Mouse (Mus musculus) heart, postnatal 10 days (tissue): Measurements from ENCODE around the gene Tmem200c. TPM values are rescaled to one million over a fixed set of nuclear protein-coding genes. Genes with fewer than 3 reads are reported as not detected.

ENCODE experiments used
- DNase-seq, 2 experiments: peaks; one replicate each; pipeline ENCODE4 v3.0.0; 2021
- intact Hi-C: fragments of 180-260 bp; cut with DNase I; formaldehyde crosslinking; loops from one replicate; pipeline ENCODE4 v1.15.1; 2025
- total RNA-seq, 2 experiments: library from RNA; stranded (reverse); gene quantifications; 2 replicates each; pipeline ENCODE4 v1.2.3; 2021

Tmem200c gene
- total RNA-seq, result under 1 TPM; 0.14 to 0.15 TPM

DNA sequence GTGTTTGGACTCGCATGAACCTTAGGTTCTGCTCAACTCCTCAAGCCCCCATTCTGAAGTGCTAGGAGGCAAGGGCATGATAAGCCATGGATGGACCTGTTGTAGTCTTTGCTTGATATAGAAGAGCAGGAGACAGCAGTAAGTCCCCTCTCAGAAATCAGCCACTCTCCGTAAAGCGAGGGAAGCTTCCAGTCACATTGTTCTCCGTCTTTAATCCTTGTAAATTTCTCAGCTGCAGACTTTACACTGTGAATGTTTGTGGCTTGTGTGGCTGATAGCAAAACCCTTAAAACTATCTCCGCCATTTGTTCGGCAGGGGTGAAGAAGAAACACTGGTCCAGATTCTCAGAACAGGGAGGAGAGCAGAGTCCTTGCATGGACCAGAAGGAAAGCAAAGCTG is at the start of gene Tmem200c:
TSS of gene Tmem200c (plus strand) at position 301 of the 400 bp plus-strand sequence.
- no peak for DNase-seq
- intact Hi-C loops, result no loop called here

DNA sequence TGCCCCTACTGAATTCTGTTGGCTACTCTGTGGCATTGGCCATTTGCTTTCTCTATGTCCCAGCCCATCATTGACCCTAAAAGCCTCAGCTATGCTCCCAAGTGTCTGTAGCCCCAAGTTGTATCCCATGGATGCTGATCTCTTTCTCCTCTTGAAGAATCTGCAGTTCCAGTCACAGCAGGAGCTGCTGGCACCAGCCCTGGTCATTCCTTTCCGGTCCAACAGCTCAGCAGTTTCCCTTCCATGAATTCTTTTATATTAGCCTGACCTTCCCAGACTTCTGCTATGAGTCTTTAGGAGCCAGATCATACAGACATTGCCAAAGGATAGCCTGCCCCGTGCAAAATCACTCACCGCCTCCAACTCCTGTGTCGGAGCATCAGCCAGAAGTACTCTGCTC is 32.7 kb upstream of the Tmem200c start:
- DNase-seq, result no peak
- intact Hi-C loops, result no loop called here

DNA sequence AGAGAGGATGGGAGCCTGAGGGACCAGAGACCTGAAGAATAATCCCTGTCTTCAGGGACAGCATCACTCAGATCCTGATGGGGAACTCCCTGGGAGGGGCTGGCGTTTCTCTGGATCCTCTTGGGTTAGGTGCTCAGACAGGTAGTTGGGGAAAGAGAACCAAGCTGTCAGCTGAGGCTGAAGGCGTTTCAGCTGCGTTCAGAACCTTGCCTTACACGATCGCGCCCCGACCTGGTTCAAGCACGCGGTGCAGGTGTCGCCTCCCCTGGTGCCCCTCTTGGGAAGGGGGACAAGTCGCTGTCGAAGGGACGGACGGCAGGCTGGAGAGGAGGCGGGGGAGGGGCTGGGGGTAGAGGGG is 10.2 kb downstream of the Tmem200c start:
- DNase-seq, result no peak
- intact Hi-C loops, result no loop called here

DNA sequence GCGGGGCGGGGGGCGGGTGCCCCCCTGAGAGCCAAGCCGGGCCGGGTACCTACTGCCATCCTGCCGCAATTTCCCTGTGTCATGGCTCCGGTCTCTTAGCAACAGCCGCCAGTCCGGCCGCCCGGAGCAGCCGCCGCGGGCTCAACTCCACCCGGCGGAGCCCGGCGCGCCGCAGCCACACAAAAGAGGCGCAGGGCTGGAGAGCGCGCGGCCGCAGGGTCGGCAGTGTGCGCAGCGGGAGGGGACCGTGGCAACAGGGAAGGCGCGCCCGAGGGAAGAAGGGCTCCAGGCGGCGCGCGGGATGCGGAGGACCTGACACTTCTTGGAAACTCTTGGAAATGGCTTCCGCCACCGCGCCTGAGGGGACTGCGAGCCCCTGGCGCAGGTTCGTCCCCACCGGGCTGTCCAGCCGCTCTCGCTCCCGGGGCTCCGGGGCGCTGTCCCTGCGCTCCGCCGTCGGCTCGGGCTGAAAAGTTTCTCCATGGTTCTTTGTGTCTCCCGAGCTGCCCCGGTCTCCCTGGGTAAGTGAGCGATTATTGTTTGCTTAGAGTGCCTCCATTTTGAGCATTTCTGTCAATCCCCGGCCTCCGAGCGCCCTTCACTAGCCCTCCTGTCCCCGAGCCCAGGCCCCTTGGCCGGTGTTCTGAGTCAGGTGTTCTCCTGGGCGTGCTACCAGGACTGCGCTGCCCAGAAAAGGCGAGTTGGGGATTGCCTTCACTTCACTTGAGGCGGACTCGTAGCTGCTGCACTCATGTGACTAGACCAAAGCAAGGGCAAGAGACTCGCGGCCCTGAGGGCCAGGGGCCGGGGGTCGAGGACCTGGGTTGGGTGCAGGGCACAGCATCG is 10.8 kb downstream of the Tmem200c start:
- DNase-seq, result peak; percentile 34 to 41
- intact Hi-C loops, result no loop called here

DNA sequence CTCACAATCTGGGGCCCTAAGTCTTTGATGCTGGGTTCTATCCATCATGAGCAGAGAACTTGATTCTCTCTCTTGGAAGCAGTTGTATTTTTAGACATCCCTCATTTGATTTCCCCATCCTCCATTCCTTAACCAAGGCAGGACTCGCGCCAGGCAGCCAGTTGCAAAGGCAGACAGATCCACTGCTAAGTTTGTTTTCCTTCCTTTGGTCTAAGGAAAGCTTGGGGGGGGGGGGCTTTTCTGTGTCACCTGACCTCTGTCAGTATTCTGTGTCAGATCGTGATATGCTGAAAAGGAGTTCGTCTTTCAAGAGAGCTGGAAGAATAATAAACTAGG is 11.4 kb downstream of the Tmem200c start:
- intact Hi-C loops, result no loop called here
- peak in 1 of 2 experiments; percentile 2 for DNase-seq

DNA sequence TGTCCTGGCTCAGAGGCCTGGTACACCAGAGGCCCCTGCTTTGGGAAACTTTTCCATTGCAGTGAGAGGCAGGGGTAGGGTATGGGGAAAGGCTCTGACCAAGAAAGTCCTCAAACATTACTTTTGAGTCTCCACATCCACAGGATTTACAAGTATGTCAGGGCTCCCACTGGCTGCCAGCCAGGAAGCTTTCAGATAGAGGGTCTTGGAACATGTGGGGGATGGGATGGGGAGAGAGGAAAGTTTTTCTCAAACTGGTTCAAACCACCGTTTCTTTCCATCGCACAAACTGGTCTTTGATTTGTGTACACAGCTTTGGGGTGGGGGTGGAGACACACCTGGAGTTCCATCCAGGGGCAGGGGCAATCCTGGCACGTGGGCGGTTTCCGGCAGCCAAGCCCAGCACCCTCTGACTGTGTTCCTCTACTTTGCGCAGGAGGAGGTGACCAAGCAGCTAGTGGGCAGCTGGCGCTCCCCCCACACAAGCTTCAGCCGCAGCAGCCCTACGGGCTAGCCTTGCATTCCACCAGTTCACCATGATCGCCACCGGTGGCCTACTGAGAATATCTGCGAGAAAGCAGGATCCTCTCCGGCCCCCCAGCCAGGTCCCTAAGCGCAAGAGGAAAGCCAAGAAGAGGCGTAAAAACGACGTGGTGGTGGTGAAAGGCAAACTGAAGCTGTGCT is 13.6 kb downstream of the Tmem200c start:
- no peak for DNase-seq
- intact Hi-C loops, result loop anchor here (10.0 kb wide), 1 partner anchor 975 kb away; no protein-coding TSS in a partner anchor

DNA sequence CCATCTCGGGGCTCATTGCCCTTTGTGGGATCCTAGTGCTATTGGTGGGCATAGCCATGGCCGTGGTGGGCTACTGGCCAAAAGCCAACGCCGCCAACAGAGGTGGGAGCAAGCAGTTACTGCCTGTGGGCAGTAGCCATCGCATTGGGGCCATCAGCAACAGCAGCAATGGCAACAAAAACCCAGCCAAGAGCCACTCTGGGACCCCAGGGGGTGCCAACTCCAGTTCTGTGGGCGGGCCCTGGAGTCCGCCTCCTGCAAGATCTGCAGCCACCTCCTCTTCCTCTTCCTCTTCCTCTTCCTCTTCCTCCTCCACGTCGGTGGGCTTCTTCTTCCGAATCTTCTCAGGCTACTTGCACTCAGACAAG is 14.1 kb downstream of the Tmem200c start:
- intact Hi-C loops, result loop anchor here (10.0 kb wide), 1 partner anchor 976 kb away; no protein-coding TSS in a partner anchor
- no peak for DNase-seq

DNA sequence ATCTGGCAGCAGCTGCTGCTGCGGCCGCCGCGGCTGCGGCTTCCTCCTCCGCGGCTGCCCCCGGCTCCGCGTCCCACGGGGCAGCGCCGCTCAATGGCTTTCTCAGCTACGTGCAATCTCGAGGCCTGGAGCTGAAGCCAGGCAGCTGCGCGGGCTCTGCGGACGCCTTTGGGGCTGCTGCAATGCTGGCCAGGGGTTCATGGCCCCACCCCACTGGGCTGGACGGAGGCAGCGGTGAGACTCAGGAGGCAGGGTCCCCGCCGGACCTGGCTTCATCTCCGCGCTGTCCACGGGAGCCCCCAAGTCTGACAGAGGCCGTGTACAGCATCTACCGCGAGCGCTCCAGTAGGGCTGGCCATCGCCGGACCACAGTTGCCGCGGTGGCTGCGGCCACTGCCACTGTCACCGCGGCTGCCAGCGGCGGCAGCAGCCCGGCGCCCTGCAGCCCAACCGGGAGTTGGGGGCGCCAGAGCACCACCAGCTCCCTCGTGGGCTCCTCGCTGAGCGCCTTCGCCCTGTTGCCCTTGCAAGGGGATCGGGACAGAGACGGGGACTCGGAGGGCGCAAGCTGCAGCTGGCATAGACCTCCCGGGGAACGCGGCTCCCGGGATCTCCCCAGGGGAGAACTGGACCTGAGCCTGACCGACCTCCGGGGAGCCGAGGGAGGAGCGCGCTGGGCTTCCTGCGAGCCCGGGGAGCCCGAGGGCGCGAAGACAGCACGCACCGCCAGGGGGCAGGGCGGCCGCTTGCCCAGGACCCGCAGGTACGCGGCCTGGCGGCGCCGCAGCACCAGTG is 14.9 kb downstream of the Tmem200c start:
- peak; percentile 27 to 49 for DNase-seq
- intact Hi-C loops, result loop anchor here (10.0 kb wide), 1 partner anchor 976 kb away; no protein-coding TSS in a partner anchor

DNA sequence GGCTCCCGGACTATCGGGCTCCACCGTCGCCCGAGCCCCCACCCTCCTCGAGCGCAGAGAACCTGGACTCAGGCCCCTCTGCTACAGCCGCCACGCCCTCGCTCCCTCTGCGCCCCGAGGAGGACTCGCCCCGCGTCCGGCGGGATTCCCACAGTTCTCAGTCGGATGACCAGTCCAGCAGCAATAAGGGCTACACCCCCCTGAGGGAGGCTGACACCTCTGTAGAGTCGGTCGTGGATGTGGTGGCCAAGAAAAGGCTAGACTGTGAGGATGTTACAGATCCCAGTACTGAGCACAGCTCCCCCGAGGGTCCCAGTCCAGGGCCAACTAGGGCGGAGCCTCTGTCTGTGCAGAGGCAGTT is 15.4 kb downstream of the Tmem200c start:
- DNase-seq, result no peak
- intact Hi-C loops, result loop anchor here (10.0 kb wide), 1 partner anchor 977 kb away; no protein-coding TSS in a partner anchor

DNA sequence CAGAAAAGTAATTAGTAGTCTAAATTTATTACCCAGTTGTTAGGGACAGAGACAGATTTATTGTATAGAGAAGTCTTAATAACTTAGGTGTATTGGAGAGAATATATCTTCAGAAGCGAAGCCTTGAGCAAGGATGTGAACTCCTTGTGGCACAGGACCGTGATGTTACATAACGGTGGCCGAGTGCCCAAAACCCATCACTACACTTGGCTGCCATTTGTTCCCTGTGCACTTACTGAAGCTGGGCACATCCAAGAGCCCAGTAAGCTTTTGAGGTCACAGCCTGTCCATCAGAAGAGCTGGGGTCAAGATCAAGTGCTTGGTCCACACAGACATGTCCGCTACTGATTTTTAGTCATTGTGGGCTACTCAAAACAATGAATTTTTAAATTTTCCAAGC is 19.5 kb downstream of the Tmem200c start:
- intact Hi-C loops, result loop anchor here (10.0 kb wide), 1 partner anchor 981 kb away; no protein-coding TSS in a partner anchor

DNA sequence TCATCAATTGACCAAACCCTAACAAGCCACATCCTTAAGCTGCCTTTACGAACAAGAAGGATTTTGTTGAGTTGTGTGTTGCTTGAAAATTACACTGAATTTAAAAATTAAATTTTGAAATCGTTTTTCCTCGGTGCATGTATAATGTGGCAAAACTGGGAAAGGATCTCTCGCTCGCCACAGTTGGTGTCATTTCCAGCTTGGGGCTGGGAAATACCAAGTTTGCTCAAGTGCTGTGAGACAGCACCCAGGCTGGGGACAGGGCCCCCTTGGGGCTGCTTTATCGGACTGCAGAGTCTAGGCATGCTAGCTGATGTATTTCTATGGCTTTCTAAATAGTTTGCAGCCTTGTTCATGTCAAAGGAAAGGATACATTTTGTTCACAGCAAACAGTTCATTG is 22.3 kb downstream of the Tmem200c start:
- intact Hi-C loops, result loop anchor here (10.0 kb wide), 1 partner anchor 984 kb away; no protein-coding TSS in a partner anchor
- no peak for DNase-seq

More for the DNA sequence above, 19.5 kb downstream of the Tmem200c start:
- no peak for DNase-seq

DNA sequence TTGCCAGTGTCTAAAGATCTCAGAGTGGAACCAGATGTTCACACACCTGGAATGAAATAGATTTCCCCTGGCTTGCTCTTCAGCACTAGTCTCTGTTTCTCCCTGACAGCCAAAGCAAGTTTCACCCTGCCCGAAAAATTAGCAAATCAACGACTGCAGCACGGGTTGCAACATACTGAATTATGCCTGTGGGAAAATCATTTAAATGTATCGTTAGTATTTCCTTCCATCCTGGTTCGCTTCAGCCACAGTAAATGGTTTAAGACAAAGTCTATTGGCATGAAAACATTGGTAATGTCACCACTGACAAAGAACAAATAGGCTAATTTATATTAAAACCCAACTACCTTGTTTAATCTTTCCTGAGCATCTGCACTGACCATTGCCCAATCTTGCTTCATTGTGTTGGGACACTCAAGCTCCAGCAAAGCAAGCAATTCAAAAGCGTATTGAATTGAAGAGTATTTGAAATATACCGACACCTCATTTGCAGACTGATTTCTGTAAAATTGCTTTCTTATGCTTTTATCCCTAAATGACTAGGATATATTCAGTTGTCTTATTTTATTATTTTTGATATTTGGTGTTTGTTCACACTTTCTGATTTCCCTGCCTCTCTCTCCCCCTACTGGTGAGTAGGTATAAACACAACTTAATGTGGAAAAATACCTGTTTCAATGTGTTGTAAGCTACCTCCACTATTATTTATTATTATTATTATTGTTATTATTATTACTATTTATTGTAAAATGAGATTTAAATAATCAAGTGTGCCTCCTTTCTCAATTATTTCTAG is 25.9 kb downstream of the Tmem200c start:
- intact Hi-C loops, result loop anchor here (1.0 kb wide), 1 partner anchor 675 kb away; no protein-coding TSS in a partner anchor

DNA sequence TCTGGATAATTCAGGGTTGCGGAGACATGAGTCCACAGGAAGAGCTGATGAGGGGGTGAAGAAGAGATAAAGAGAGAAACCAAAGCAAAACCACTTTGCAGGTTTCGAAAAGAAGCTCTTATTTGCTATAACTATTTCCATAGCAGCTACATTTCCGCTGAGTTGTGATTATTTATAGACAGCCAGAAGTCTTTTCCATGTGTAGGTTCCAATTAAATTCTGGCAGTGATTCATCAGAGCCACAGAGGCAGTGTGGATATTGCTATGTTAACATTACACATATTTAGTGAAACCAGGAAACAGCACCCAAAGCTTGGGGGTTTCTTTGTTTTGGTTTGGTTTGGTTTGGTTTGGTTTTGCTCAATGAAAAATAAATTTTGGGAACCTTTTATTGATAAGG is 37.8 kb downstream of the Tmem200c start:
- no peak for DNase-seq
- intact Hi-C loops, result no loop called here

More for the DNA sequence above, 25.9 kb downstream of the Tmem200c start:
- DNase-seq, result no peak

DNA sequence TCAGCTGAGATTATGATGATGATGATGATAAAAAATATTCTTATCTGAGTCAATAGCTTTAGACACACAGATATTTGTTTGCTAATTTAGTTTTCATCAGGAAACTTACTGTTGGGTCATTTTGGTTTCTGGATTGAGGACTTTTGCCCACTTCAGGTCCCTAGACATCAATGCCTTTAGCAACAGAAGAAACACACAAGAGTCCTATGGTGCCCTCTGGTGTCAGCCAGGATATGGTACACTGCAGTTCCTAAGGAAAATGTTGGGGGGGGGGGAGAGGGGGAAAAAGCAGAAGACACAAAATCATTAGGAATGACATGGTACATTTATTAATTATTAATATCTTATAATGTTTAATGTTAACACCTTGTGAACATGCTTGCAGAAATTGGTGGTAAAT is 42.0 kb downstream of the Tmem200c start:
- DNase-seq, result peak in 1 of 2 experiments; percentile 23
- intact Hi-C loops, result loop anchor here (5.0 kb wide), 1 partner anchor 686 kb away; no protein-coding TSS in a partner anchor

DNA sequence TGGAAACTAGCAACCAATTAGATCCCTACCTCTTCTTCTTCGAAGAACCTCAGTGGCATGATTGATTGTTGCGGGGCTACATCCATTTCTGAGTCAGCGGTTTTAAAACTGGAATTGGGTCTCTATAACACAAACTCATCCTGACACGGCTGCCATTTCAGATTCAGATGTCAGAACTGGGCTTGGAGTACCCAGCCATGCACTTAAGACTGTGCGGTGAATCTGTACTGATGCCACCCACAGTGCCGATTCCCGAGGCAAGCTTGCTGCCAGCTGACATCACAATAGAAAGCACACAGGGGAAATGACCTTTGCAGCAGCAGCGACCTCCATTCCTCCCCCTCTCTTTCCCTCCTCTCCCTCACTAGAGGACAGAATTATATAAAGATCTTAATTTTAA is 47.6 kb downstream of the Tmem200c start:
- DNase-seq, result no peak
- intact Hi-C loops, result no loop called here

DNA sequence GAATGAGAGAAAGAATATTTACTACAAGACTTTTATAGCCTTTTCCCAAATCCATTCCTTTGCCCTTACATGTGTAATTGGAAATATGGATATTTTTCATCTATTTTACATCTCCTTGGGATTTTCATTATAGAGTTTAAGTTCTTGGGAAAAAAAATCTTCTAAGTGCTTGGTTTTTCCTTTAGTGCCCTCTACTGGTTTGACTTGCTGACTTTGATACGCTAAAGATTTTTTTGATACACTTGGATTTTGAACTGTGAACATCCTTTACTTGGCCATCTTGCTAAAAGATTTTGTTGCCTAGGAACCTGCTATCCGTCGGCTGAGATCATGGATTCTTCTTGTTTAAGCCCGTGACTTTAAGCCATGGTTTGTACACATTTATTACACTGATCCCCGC is 48.8 kb downstream of the Tmem200c start:
- DNase-seq, result no peak
- intact Hi-C loops, result no loop called here

DNA sequence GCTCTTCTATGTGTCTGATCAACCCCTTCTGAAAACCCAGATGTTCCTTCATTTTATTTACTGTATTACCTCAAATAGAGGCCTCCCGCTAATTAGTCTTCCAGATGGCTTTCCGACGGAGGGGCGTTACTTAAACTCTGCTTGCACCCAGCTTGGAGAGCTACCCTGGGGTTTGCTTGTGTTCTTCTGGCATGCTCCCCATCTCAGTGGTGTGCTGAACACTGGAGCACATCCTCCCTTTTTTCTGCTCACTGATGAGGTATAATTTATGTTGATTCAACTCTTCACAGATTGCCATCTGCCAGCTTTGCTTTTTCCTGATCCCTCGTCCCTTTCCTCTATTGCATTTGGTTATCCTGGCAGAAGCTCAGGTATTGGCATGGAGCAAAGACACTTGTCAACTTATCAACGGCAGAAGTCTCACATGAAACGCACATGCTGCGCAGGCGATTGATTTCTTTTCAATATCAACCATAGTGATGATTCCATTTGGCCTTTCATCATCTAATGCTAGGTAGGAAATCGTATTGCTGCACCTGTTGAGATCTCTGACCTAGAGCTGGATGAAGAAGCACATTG is 49.6 kb downstream of the Tmem200c start:
- intact Hi-C loops, result no loop called here
- no peak for DNase-seq

DNA sequence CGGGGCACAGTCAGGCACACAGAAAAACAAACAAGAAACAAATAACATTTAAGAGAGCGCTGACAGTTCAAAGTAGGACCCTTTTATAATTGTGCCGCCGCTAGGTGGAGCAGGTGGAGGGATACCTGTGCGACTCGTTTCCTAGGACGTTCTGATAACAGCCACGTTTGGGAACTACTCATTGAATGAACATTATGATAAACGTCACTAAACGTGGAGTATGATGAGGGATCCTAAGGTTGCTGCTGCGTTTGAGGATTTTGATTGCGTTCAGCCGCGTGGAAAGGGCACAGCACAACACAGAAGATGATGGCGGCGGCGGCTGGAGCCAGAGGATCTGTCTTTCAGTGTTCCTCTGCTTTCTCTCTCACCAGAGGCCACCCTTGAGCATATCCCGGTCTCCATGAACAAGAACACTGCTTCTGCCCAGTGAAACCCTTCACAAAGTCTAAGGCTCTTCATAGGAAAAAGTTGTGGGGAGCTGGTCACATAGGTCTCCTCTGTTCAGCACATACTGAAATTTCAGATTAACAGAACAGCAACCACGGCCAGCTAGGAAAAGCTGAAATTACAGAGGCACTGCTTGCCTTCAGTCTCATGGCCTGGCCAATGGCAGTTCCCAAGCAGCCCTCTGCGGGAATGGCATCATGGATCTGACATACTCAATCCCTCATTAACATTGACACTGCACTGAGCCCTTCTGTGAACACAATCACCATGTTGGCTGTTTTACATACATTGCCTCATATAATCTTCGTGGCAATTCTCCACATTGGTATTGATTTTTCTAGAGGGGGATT is 55.5 kb downstream of the Tmem200c start:
- intact Hi-C loops, result loop anchor here (1.0 to 10.0 kb wide), 2 partner anchors 223 to 463 kb away; no protein-coding TSS in a partner anchor
- DNase-seq, result peak; percentile 22 to 39
